Mouse (Mus musculus) T-helper 2 cell (primary cell): Measurements from ENCODE around the gene 2010111I01Rik.
"Not testable (repeated sequence)": the region's sequence is repeated elsewhere in the genome, so short reads cannot be mapped to it uniquely, and the experiment has no call there.

Experiments used
- in situ Hi-C: fragments of 300-600 bp; cut with MboI, MseI; formaldehyde crosslinking; loops from one replicate; pipeline ENCODE4 v1.15.1; 2025; ENCODE audit warnings: high pct_unique_total_duplicates

2010111I01Rik gene

GRCm38 (mm10) chr13:62952624-62953023 is 12.1 kb upstream of the 2010111I01Rik start:
- in situ Hi-C loops: no loop called here

GRCm38 (mm10) chr13:62955997-62956396 is 8.7 kb upstream of the 2010111I01Rik start:
- in situ Hi-C loops: no loop called here

- in situ Hi-C loops: no loop called here
These were observed 7.9 kb upstream of the 2010111I01Rik start for GRCm38 (mm10) chr13:62956776-62957175.

GRCm38 (mm10) chr13:62963358-62963757 is 1.3 kb upstream of the 2010111I01Rik start:
- in situ Hi-C loops: no loop called here

- in situ Hi-C loops: no loop called here
These were observed 3.5 kb downstream of the 2010111I01Rik start for GRCm38 (mm10) chr13:62968223-62968622.

- in situ Hi-C loops: no loop called here
These were observed 6.0 kb downstream of the 2010111I01Rik start for GRCm38 (mm10) chr13:62970515-62971269.

GRCm38 (mm10) chr13:62972403-62972802 is 7.7 kb downstream of the 2010111I01Rik start:
- in situ Hi-C loops: no loop called here

GRCm38 (mm10) chr13:62973111-62973510 is 8.4 kb downstream of the 2010111I01Rik start:
- in situ Hi-C loops: no loop called here

GRCm38 (mm10) chr13:62978104-62978503 is 13.4 kb downstream of the 2010111I01Rik start:
- in situ Hi-C loops: no loop called here

GRCm38 (mm10) chr13:62978784-62979183 is 14.1 kb downstream of the 2010111I01Rik start:
- in situ Hi-C loops: no loop called here

GRCm38 (mm10) chr13:62979215-62979614 is 14.5 kb downstream of the 2010111I01Rik start:
- in situ Hi-C loops: no loop called here

- in situ Hi-C loops: no loop called here
These were observed 15.4 kb downstream of the 2010111I01Rik start for GRCm38 (mm10) chr13:62980131-62980530.

- in situ Hi-C loops: no loop called here
These were observed 19.8 kb downstream of the 2010111I01Rik start for GRCm38 (mm10) chr13:62984485-62984884.

- in situ Hi-C loops: no loop called here
These were observed 25.3 kb downstream of the 2010111I01Rik start for GRCm38 (mm10) chr13:62989891-62990490.

- in situ Hi-C loops: no loop called here
These were observed 29.1 kb downstream of the 2010111I01Rik start for GRCm38 (mm10) chr13:62993543-62994477.

- in situ Hi-C loops: no loop called here
These were observed 32.1 kb downstream of the 2010111I01Rik start for GRCm38 (mm10) chr13:62996767-62997166.

GRCm38 (mm10) chr13:63007491-63007890 is 42.8 kb downstream of the 2010111I01Rik start:
- in situ Hi-C loops: not testable (repeated sequence)

- in situ Hi-C loops: no loop called here
These were observed 45.8 kb downstream of the 2010111I01Rik start for GRCm38 (mm10) chr13:63010345-63011090.

- in situ Hi-C loops: no loop called here
These were observed 49.7 kb downstream of the 2010111I01Rik start for GRCm38 (mm10) chr13:63014353-63014752.

- in situ Hi-C loops: no loop called here
These were observed 50.7 kb downstream of the 2010111I01Rik start for GRCm38 (mm10) chr13:63015362-63015761.

- in situ Hi-C loops: no loop called here
These were observed 51.4 kb downstream of the 2010111I01Rik start for GRCm38 (mm10) chr13:63016056-63016455.
